22 mouse cellular contexts compared by ENCODE assay signal in the genomic region with DNA sequence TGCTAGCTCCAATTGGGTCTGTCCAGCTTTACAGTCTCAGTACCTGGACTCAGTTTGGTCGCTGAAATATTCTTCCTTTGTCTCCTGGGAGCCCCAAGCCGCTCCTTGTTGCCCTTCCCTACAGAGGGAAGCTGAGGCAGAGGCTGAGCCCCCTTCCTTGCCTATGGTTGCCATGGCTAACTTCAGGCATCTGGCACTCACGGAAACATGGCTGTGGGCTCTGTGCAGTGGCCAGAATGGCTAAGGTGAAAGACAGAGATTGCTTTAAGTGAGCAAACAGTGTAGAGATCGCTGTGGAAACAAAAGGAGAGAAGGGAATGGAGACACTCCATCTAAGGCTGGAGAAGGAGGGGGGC. TPM values are rescaled to one million over a fixed set of nuclear protein-coding genes. Genes with fewer than 3 reads are reported as not detected.
DNase-seq lines count a peak whose midpoint lies in the region; ATAC-seq and TF ChIP-seq lines count a peak whose summit lies in the region.
"Had no signal": no experiment of that assay in that cellular context is flagged by ENCODE, and none has a peak within 500 bp of the region (broad histone marks: within the 10 kb centered on the region; RNA-seq: fewer than 3 reads in every experiment).

No protein-coding gene starts in this region.

- no peaks in the 10 kb centered on the region for H3K9me3 ChIP-seq in hindbrain, embryonic 12.5 days (replicated peaks)
- no peaks in the 10 kb centered on the region for H3K9me3 ChIP-seq in hindbrain, embryonic 13.5 days
- no peaks in the 10 kb centered on the region for H3K9me3 ChIP-seq in midbrain, embryonic 14.5 days (ENCODE audit: control insufficient read depth, low read length)
- H3K9me3 ChIP-seq: embryonic facial prominence, embryonic 12.5 days; forebrain, embryonic 15.5 days; heart, embryonic 15.5 days had no signal

- TF ChIP-seq CTCF in cerebellum, adult 2 months (IDR thresholded peaks at IDR 0.05; ENCODE audit: borderline replicate concordance, insufficient read depth, low read depth, low read length) = no peak

- H3K4me3 ChIP-seq in cerebellum, adult 2 months (replicated peaks; ENCODE audit: insufficient read depth, low read depth, low read length) = no peak overlapping the region
- no peak overlapping the region for H3K4me3 ChIP-seq in hindbrain, embryonic 12.5 days
- H3K4me3 ChIP-seq in hindbrain, embryonic 13.5 days = no peak overlapping the region
- H3K4me3 ChIP-seq in midbrain, embryonic 14.5 days (replicated peaks; ENCODE audit: low read depth, low read length) = no peak overlapping the region
- H3K4me3 ChIP-seq: embryonic facial prominence, embryonic 12.5 days; forebrain, embryonic 15.5 days; heart, adult 2 months; heart, embryonic 15.5 days had no signal

- TF ChIP-seq POLR2A in cerebellum, adult 2 months (IDR thresholded peaks at IDR 0.05; ENCODE audit: borderline replicate concordance, insufficient read depth, low read length) = no peak

- no peaks in the 10 kb centered on the region for H3K27me3 ChIP-seq in cerebellum, adult 2 months (ENCODE audit: control insufficient read depth, insufficient read depth, low read length)
- peaks cover 8% of the 10 kb centered on the region; the same call in 1 of the 2 replicates for H3K27me3 ChIP-seq in hindbrain, embryonic 12.5 days
- H3K27me3 ChIP-seq in hindbrain, embryonic 13.5 days = 0 out of 2 replicates have a peak, but pooled peaks cover 5% of the 10 kb centered on the region
- H3K27me3 ChIP-seq in midbrain, embryonic 14.5 days (ENCODE audit: control insufficient read depth, insufficient read depth, low read length) = no peaks in the 10 kb centered on the region

- no peak overlapping the region for H3K4me2 ChIP-seq in hindbrain, embryonic 12.5 days (replicated peaks)
- H3K4me2 ChIP-seq in hindbrain, embryonic 13.5 days = no peak overlapping the region
- no peak overlapping the region for H3K4me2 ChIP-seq in midbrain, embryonic 14.5 days (ENCODE audit: low read length)
- H3K4me2 ChIP-seq: embryonic facial prominence, embryonic 12.5 days; forebrain, embryonic 15.5 days; heart, embryonic 11.5 days; heart, embryonic 15.5 days had no signal

- ATAC-seq in hindbrain, embryonic 12.5 days (ENCODE audit: low FRiP score) = peak; percentile 48; the same call in 1 of the 2 replicates
- ATAC-seq in hindbrain, embryonic 13.5 days (ENCODE audit: low FRiP score) = no peak
- no peak for ATAC-seq in midbrain, embryonic 14.5 days (ENCODE audit: low FRiP score, low TSS enrichment)
- ATAC-seq: inflammation-experienced regulatory T-cells, adult 6 months; intestine, postnatal 0 days had no signal

- H3K9ac ChIP-seq in hindbrain, embryonic 12.5 days = no peak overlapping the region
- no peak overlapping the region for H3K9ac ChIP-seq in hindbrain, embryonic 13.5 days
- no peak overlapping the region for H3K9ac ChIP-seq in midbrain, embryonic 14.5 days (replicated peaks; ENCODE audit: low read length)
- H3K9ac ChIP-seq: embryonic facial prominence, embryonic 12.5 days; forebrain, embryonic 15.5 days; heart, embryonic 15.5 days had no signal

- H3K36me3 ChIP-seq in hindbrain, embryonic 12.5 days = no peaks in the 10 kb centered on the region
- no peaks in the 10 kb centered on the region for H3K36me3 ChIP-seq in hindbrain, embryonic 13.5 days
- H3K36me3 ChIP-seq in midbrain, embryonic 14.5 days (ENCODE audit: control insufficient read depth, insufficient read depth, low read length) = no peaks in the 10 kb centered on the region
- H3K36me3 ChIP-seq: embryonic facial prominence, embryonic 12.5 days; forebrain, embryonic 15.5 days; heart, embryonic 15.5 days had no signal

- peaks cover 48% of the 10 kb centered on the region for H3K4me1 ChIP-seq in cerebellum, adult 2 months (ENCODE audit: control insufficient read depth, insufficient read depth, low read length)
- peaks cover 11% of the 10 kb centered on the region for H3K4me1 ChIP-seq in hindbrain, embryonic 12.5 days
- peaks cover 17% of the 10 kb centered on the region; the same call in 1 of the 2 replicates for H3K4me1 ChIP-seq in hindbrain, embryonic 13.5 days (replicated peaks)
- peaks cover 7% of the 10 kb centered on the region; the same call in 1 of the 2 replicates for H3K4me1 ChIP-seq in midbrain, embryonic 14.5 days (ENCODE audit: control insufficient read depth, insufficient read depth, low read length)
- H3K4me1 ChIP-seq: embryonic facial prominence, embryonic 12.5 days; forebrain, embryonic 15.5 days; heart, embryonic 15.5 days had no signal

- H3K27ac ChIP-seq in cerebellum, adult 2 months (ENCODE audit: insufficient read depth, low read length) = peak overlapping the region; percentile 96
- peak overlapping the region; percentile 53 for H3K27ac ChIP-seq in hindbrain, embryonic 12.5 days
- no peak overlapping the region for H3K27ac ChIP-seq in hindbrain, embryonic 13.5 days
- 0 out of 2 replicates have a peak overlapping the region, but pooled peaks have one; percentile 16 for H3K27ac ChIP-seq in midbrain, embryonic 14.5 days (replicated peaks; ENCODE audit: low read depth, low read length)
- H3K27ac ChIP-seq: embryonic facial prominence, embryonic 12.5 days; forebrain, embryonic 15.5 days; heart, adult 2 months; heart, embryonic 15.5 days had no signal

- DNase-seq in cerebellum, adult 2 months = no peak
- DNase-seq in cerebellum, adult 11 months = no peak
- no peak for DNase-seq in midbrain, embryonic 14.5 days
- DNase-seq in gastrocnemius, postnatal 10 days = no peak
- no peak for DNase-seq in thymus, adult 18-20 months
- DNase-seq: adrenal gland, postnatal 14 days; B cell, adult 2 months; gastrocnemius, postnatal 14 days; heart, adult 2 months; heart, postnatal 14 days had no signal

- WGBS in cerebellum, adult 2 months = 24% methylated on average over 4 of the region's 4 CpGs
- WGBS in hindbrain, embryonic 12.5 days = 17% methylated on average over 4 of the region's 4 CpGs
- 20% methylated on average over 4 of the region's 4 CpGs for WGBS in hindbrain, embryonic 13.5 days
- 7% methylated on average over 4 of the region's 4 CpGs for WGBS in midbrain, embryonic 14.5 days

RNA-seq across cellular contexts. Expression of gene En2, which starts 26.6 kb away (rescaled TPM):
- 72.9 and 92.2 TPM in 2 replicates for polyA plus RNA-seq in cerebellum, adult 2 months (2012; rRNA removed)
- polyA plus RNA-seq in hindbrain, embryonic 12.5 days (2016; fragmentation: Nextera tagmentation; extraction: Ambion mirVana) = 0.66 and 0.86 TPM in 2 replicates
- polyA plus RNA-seq in hindbrain, embryonic 13.5 days (2015; fragmentation: Nextera tagmentation; extraction: Ambion mirVana) = 0.58 and 0.71 TPM in 2 replicates
- 3.8 TPM in 2 replicates for polyA plus RNA-seq in midbrain, embryonic 14.5 days (2014; fragmentation: Nextera tagmentation; extraction: Ambion mirVana)
- total RNA-seq in gastrocnemius, postnatal 10 days (2021) = under 1 TPM; 0.11 to 0.19 TPM
- total RNA-seq: heart, postnatal 14 days; hematopoietic stem cell, adult 5-6 weeks; MEL had no signal
- polyA plus RNA-seq: embryonic facial prominence, embryonic 12.5 days; forebrain, embryonic 11.5 days; forebrain, embryonic 15.5 days; gonadal fat pad, adult 2 months; heart, adult 2 months; heart, embryonic 11.5 days; heart, embryonic 15.5 days; inflammation-experienced regulatory T-cells, adult 6 months; intestine, postnatal 0 days had no signal

RNA-seq across cellular contexts. Expression of gene Cnpy1, which starts 53.5 kb away (rescaled TPM):
- 313 and 399 TPM in 2 replicates for polyA plus RNA-seq in cerebellum, adult 2 months (2012; rRNA removed)
- polyA plus RNA-seq in hindbrain, embryonic 12.5 days (2016; fragmentation: Nextera tagmentation; extraction: Ambion mirVana) = 50.6 and 69.9 TPM in 2 replicates
- 33.9 and 42.8 TPM in 2 replicates for polyA plus RNA-seq in hindbrain, embryonic 13.5 days (2015; fragmentation: Nextera tagmentation; extraction: Ambion mirVana)
- 67.4 and 99.4 TPM in 2 replicates for polyA plus RNA-seq in midbrain, embryonic 14.5 days (2014; fragmentation: Nextera tagmentation; extraction: Ambion mirVana)
- total RNA-seq in gastrocnemius, postnatal 10 days (2021) = not detected
- total RNA-seq: heart, adult 2 months; heart, postnatal 14 days; hematopoietic stem cell, adult 5-6 weeks; MEL had no signal
- polyA plus RNA-seq: heart, adult 2 months; heart, embryonic 11.5 days; heart, embryonic 15.5 days; inflammation-experienced regulatory T-cells, adult 6 months had no signal

Comparison
In these comparisons a context has a peak if more than half of its experiments do, and no peak if none do; other contexts are left out.
1. RNA of gene En2, which starts 26.6 kb away (polyA plus RNA-seq): 72.9 to 92.2 TPM in cerebellum, adult 2 months; 3.8 TPM in midbrain, embryonic 14.5 days, 0.66 to 0.86 TPM in hindbrain, embryonic 12.5 days and 0.58 to 0.71 TPM in hindbrain, embryonic 13.5 days; every median in the first group is over 10 times any median in the second.